10 mouse cellular contexts compared by ENCODE assay signal in genomic region chr17:24453372-24453771, GRCm38 (mm10). TPM values are rescaled to one million over a fixed set of nuclear protein-coding genes. Genes with fewer than 3 reads are reported as not detected.
A peak's percentile ranks its signal among the peaks of the same experiment; 100 is the strongest.
DNase-seq lines count a peak whose midpoint lies in the region; ATAC-seq and TF ChIP-seq lines count a peak whose summit lies in the region.
"Had no signal": no experiment of that assay in that cellular context is flagged by ENCODE, and none has a peak within 500 bp of the region (broad histone marks: within the 10 kb centered on the region; RNA-seq: fewer than 3 reads in every experiment).

No protein-coding gene starts in this region.

- no peak for ATAC-seq in hindbrain, postnatal 0 days
- no peak for ATAC-seq in hindbrain, embryonic 12.5 days (ENCODE audit: low FRiP score)
- ATAC-seq in embryonic facial prominence, embryonic 14.5 days (ENCODE audit: low read depth) = no peak
- ATAC-seq in midbrain, embryonic 13.5 days = no peak

- H3K4me3 ChIP-seq in hindbrain, postnatal 0 days (ENCODE audit: low read length) = no peak overlapping the region
- H3K4me3 ChIP-seq in hindbrain, embryonic 12.5 days = no peak overlapping the region
- no peak overlapping the region for H3K4me3 ChIP-seq in embryonic facial prominence, embryonic 14.5 days (ENCODE audit: low read depth, low read length)
- peak overlapping the region; percentile 88; the same call in 1 of the 2 replicates for H3K4me3 ChIP-seq in midbrain, embryonic 13.5 days (replicated peaks)

- 0 out of 2 replicates have a peak, but pooled peaks cover 8% of the 10 kb centered on the region for H3K4me1 ChIP-seq in hindbrain, postnatal 0 days (ENCODE audit: insufficient read depth, low read length)
- peaks cover 14% of the 10 kb centered on the region for H3K4me1 ChIP-seq in hindbrain, embryonic 12.5 days
- H3K4me1 ChIP-seq in embryonic facial prominence, embryonic 14.5 days (ENCODE audit: control insufficient read depth, insufficient read depth, low read length) = peaks cover 11% of the 10 kb centered on the region; the same call in 1 of the 2 replicates
- H3K4me1 ChIP-seq in midbrain, embryonic 13.5 days (replicated peaks) = peaks cover 15% of the 10 kb centered on the region

- peak; percentile 57 for DNase-seq in adrenal gland, adult 2 months
- DNase-seq in adrenal gland, postnatal 10 days = no peak
- DNase-seq in hindbrain, postnatal 0 days (ENCODE audit: low spot score) = no peak
- DNase-seq in embryonic facial prominence, embryonic 14.5 days (ENCODE audit: low spot score) = no peak
- no peak for DNase-seq in left cerebral cortex, adult 11 months (ENCODE audit: low spot score)
- DNase-seq in right cerebral cortex, postnatal 4 days = no peak
- DNase-seq: lung, postnatal 10 days had no signal

- H3K9ac ChIP-seq in hindbrain, postnatal 0 days (replicated peaks; ENCODE audit: low read length) = no peak overlapping the region
- H3K9ac ChIP-seq in hindbrain, embryonic 12.5 days = no peak overlapping the region
- H3K9ac ChIP-seq in embryonic facial prominence, embryonic 14.5 days (ENCODE audit: low read depth, low read length) = no peak overlapping the region
- no peak overlapping the region for H3K9ac ChIP-seq in midbrain, embryonic 13.5 days (replicated peaks)

- H3K27me3 ChIP-seq in hindbrain, postnatal 0 days (ENCODE audit: insufficient read depth, low read length) = no peaks in the 10 kb centered on the region
- H3K27me3 ChIP-seq in hindbrain, embryonic 12.5 days = no peaks in the 10 kb centered on the region
- H3K27me3 ChIP-seq in embryonic facial prominence, embryonic 14.5 days (replicated peaks; ENCODE audit: control insufficient read depth, insufficient read depth, low read length) = no peaks in the 10 kb centered on the region
- H3K27me3 ChIP-seq in midbrain, embryonic 13.5 days = no peaks in the 10 kb centered on the region

- no peaks in the 10 kb centered on the region for H3K9me3 ChIP-seq in hindbrain, postnatal 0 days (ENCODE audit: low read length)
- no peaks in the 10 kb centered on the region for H3K9me3 ChIP-seq in hindbrain, embryonic 12.5 days (replicated peaks)
- no peaks in the 10 kb centered on the region for H3K9me3 ChIP-seq in embryonic facial prominence, embryonic 14.5 days (ENCODE audit: control insufficient read depth, low read length)
- no peaks in the 10 kb centered on the region for H3K9me3 ChIP-seq in midbrain, embryonic 13.5 days

- TF ChIP-seq CTCF in hindbrain, postnatal 0 days (IDR thresholded peaks at IDR 0.05; ENCODE audit: low read depth) = no peak

- H3K27ac ChIP-seq in hindbrain, postnatal 0 days = no peak overlapping the region
- no peak overlapping the region for H3K27ac ChIP-seq in hindbrain, embryonic 12.5 days
- no peak overlapping the region for H3K27ac ChIP-seq in embryonic facial prominence, embryonic 14.5 days (replicated peaks; ENCODE audit: low read depth, low read length)
- no peak overlapping the region for H3K27ac ChIP-seq in midbrain, embryonic 13.5 days

- 95% methylated on average over 2 of the region's 2 CpGs for WGBS in hindbrain, postnatal 0 days
- 98% methylated on average over 2 of the region's 2 CpGs for WGBS in hindbrain, embryonic 12.5 days
- WGBS in embryonic facial prominence, embryonic 14.5 days = 87% methylated on average over 2 of the region's 2 CpGs
- WGBS in midbrain, embryonic 13.5 days = 95% methylated on average over 2 of the region's 2 CpGs

- H3K36me3 ChIP-seq in hindbrain, postnatal 0 days (ENCODE audit: insufficient read depth, low read length) = peaks cover 24% of the 10 kb centered on the region
- H3K36me3 ChIP-seq in hindbrain, embryonic 12.5 days = peaks cover 35% of the 10 kb centered on the region
- H3K36me3 ChIP-seq in embryonic facial prominence, embryonic 14.5 days (ENCODE audit: control insufficient read depth, insufficient read depth, low read length) = peaks cover 23% of the 10 kb centered on the region
- H3K36me3 ChIP-seq in midbrain, embryonic 13.5 days = peaks cover 36% of the 10 kb centered on the region

- peak overlapping the region; percentile 65; the same call in 1 of the 2 replicates for H3K4me2 ChIP-seq in hindbrain, postnatal 0 days (ENCODE audit: low read depth, low read length)
- no peak overlapping the region for H3K4me2 ChIP-seq in hindbrain, embryonic 12.5 days (replicated peaks)
- H3K4me2 ChIP-seq in embryonic facial prominence, embryonic 14.5 days (ENCODE audit: low read depth, low read length) = peak overlapping the region; percentile 60; the same call in 1 of the 2 replicates
- H3K4me2 ChIP-seq in midbrain, embryonic 13.5 days (replicated peaks) = peak overlapping the region; percentile 85; the same call in 1 of the 2 replicates

RNA-seq across cellular contexts. Expression of gene Dnase1l2, which starts 10.5 kb away (rescaled TPM):
- 1 to 10 TPM; 2.1 to 3.7 TPM for total RNA-seq in adrenal gland, adult 2 months (2021)
- 1.8 and 4.1 TPM in 2 replicates for polyA plus RNA-seq in adrenal gland, adult 2 months (2012; rRNA removed)
- total RNA-seq in adrenal gland, postnatal 10 days (2021) = 1 to 10 TPM in 1 of 2 experiments, under 1 TPM in 1; 0.96 to 3.0 TPM
- 4.7 and 7.0 TPM in 2 replicates for total RNA-seq in hindbrain, postnatal 0 days (2014; rRNA removed)
- 0.71 and 1.1 TPM in 2 replicates for polyA plus RNA-seq in hindbrain, postnatal 0 days (2015; fragmentation: Nextera tagmentation; extraction: Ambion mirVana)
- polyA plus RNA-seq in hindbrain, embryonic 12.5 days (2016; fragmentation: Nextera tagmentation; extraction: Ambion mirVana) = 4.2 and 7.0 TPM in 2 replicates
- 3.3 and 4.9 TPM in 2 replicates for polyA plus RNA-seq in embryonic facial prominence, embryonic 14.5 days (2014; fragmentation: Nextera tagmentation; extraction: Ambion mirVana)
- 6.8 and 6.9 TPM in 2 replicates for polyA plus RNA-seq in midbrain, embryonic 13.5 days (2015; fragmentation: Nextera tagmentation; extraction: Ambion mirVana)

RNA-seq across cellular contexts. Expression of gene E4f1, which starts 16.7 kb away (rescaled TPM):
- 10 to 100 TPM; 17.0 to 21.8 TPM for total RNA-seq in adrenal gland, adult 2 months (2021)
- 57.5 and 59.5 TPM in 2 replicates for polyA plus RNA-seq in adrenal gland, adult 2 months (2012; rRNA removed)
- total RNA-seq in adrenal gland, postnatal 10 days (2021) = 10 to 100 TPM; 19.0 to 25.2 TPM
- 32.4 and 36.3 TPM in 2 replicates for total RNA-seq in hindbrain, postnatal 0 days (2014; rRNA removed)
- 28.0 and 33.5 TPM in 2 replicates for polyA plus RNA-seq in hindbrain, postnatal 0 days (2015; fragmentation: Nextera tagmentation; extraction: Ambion mirVana)
- polyA plus RNA-seq in hindbrain, embryonic 12.5 days (2016; fragmentation: Nextera tagmentation; extraction: Ambion mirVana) = 35.3 and 39.4 TPM in 2 replicates
- 13.3 and 18.6 TPM in 2 replicates for polyA plus RNA-seq in embryonic facial prominence, embryonic 14.5 days (2014; fragmentation: Nextera tagmentation; extraction: Ambion mirVana)
- polyA plus RNA-seq in midbrain, embryonic 13.5 days (2015; fragmentation: Nextera tagmentation; extraction: Ambion mirVana) = 44.0 and 45.1 TPM in 2 replicates

RNA-seq across cellular contexts. Expression of gene Pgp, which starts 16.8 kb away (rescaled TPM):
- 100 to 1,000 TPM in 1 of 2 experiments, 10 to 100 TPM in 1; 65.0 to 104 TPM for total RNA-seq in adrenal gland, adult 2 months (2021)
- 254 TPM in 2 replicates for polyA plus RNA-seq in adrenal gland, adult 2 months (2012; rRNA removed)
- 10 to 100 TPM; 44.0 to 49.2 TPM for total RNA-seq in adrenal gland, postnatal 10 days (2021)
- total RNA-seq in hindbrain, postnatal 0 days (2014; rRNA removed) = 71.7 and 74.1 TPM in 2 replicates
- polyA plus RNA-seq in hindbrain, postnatal 0 days (2015; fragmentation: Nextera tagmentation; extraction: Ambion mirVana) = 94.1 and 97.6 TPM in 2 replicates
- polyA plus RNA-seq in hindbrain, embryonic 12.5 days (2016; fragmentation: Nextera tagmentation; extraction: Ambion mirVana) = 52.5 and 57.3 TPM in 2 replicates
- polyA plus RNA-seq in embryonic facial prominence, embryonic 14.5 days (2014; fragmentation: Nextera tagmentation; extraction: Ambion mirVana) = 57.7 and 58.5 TPM in 2 replicates
- polyA plus RNA-seq in midbrain, embryonic 13.5 days (2015; fragmentation: Nextera tagmentation; extraction: Ambion mirVana) = 48.3 and 54.9 TPM in 2 replicates

RNA-seq across cellular contexts. Expression of gene Bricd5, which starts 20.3 kb away (rescaled TPM):
- total RNA-seq in adrenal gland, adult 2 months (2021) = under 1 TPM; 0.38 to 0.69 TPM
- polyA plus RNA-seq in adrenal gland, adult 2 months (2012; rRNA removed) = 0.57 and 0.67 TPM in 2 replicates
- total RNA-seq in adrenal gland, postnatal 10 days (2021) = under 1 TPM; 0.36 to 0.51 TPM
- total RNA-seq in hindbrain, postnatal 0 days (2014; rRNA removed) = 0.47 and 4.0 TPM in 2 replicates
- 1.3 and 1.4 TPM in 2 replicates for polyA plus RNA-seq in hindbrain, postnatal 0 days (2015; fragmentation: Nextera tagmentation; extraction: Ambion mirVana)
- 1.2 TPM in 1 of 2 replicates, not detected in the other for polyA plus RNA-seq in hindbrain, embryonic 12.5 days (2016; fragmentation: Nextera tagmentation; extraction: Ambion mirVana)
- polyA plus RNA-seq in embryonic facial prominence, embryonic 14.5 days (2014; fragmentation: Nextera tagmentation; extraction: Ambion mirVana) = 1.5 and 2.0 TPM in 2 replicates
- polyA plus RNA-seq in midbrain, embryonic 13.5 days (2015; fragmentation: Nextera tagmentation; extraction: Ambion mirVana) = not detected in 2 replicates
- polyA plus RNA-seq: embryonic facial prominence, embryonic 11.5 days had no signal

RNA-seq across cellular contexts. Expression of gene Mlst8, which starts 25.5 kb away (rescaled TPM):
- 10 to 100 TPM; 25.6 to 26.0 TPM for total RNA-seq in adrenal gland, adult 2 months (2021)
- 44.5 and 61.7 TPM in 2 replicates for polyA plus RNA-seq in adrenal gland, adult 2 months (2012; rRNA removed)
- 10 to 100 TPM; 20.3 to 23.9 TPM for total RNA-seq in adrenal gland, postnatal 10 days (2021)
- 45.9 and 55.3 TPM in 2 replicates for total RNA-seq in hindbrain, postnatal 0 days (2014; rRNA removed)
- 26.3 and 26.4 TPM in 2 replicates for polyA plus RNA-seq in hindbrain, postnatal 0 days (2015; fragmentation: Nextera tagmentation; extraction: Ambion mirVana)
- 35.2 and 36.9 TPM in 2 replicates for polyA plus RNA-seq in hindbrain, embryonic 12.5 days (2016; fragmentation: Nextera tagmentation; extraction: Ambion mirVana)
- 21.7 and 23.7 TPM in 2 replicates for polyA plus RNA-seq in embryonic facial prominence, embryonic 14.5 days (2014; fragmentation: Nextera tagmentation; extraction: Ambion mirVana)
- 38.6 and 41.4 TPM in 2 replicates for polyA plus RNA-seq in midbrain, embryonic 13.5 days (2015; fragmentation: Nextera tagmentation; extraction: Ambion mirVana)
